7 mouse cellular contexts compared by ENCODE assay signal in genomic region chr5:33589221-33589888, GRCm38 (mm10). TPM values are rescaled to one million over a fixed set of nuclear protein-coding genes. Genes with fewer than 3 reads are reported as not detected.
DNase-seq lines count a peak whose midpoint lies in the region; ATAC-seq and TF ChIP-seq lines count a peak whose summit lies in the region.

No protein-coding gene starts in this region.

- H3K9ac ChIP-seq in forebrain, embryonic 15.5 days (replicated peaks): no peak overlapping the region
- H3K9ac ChIP-seq in hindbrain, embryonic 11.5 days (ENCODE audit: low read depth, low read length): no peak overlapping the region
- no peak overlapping the region for H3K9ac ChIP-seq in midbrain, embryonic 11.5 days (ENCODE audit: low read length)

- intact Hi-C loops in left cerebral cortex, adult 2 months (cut with DNase I): loop anchor here (1.0 to 10.0 kb wide), 4 partner anchors 47 to 275 kb away; no protein-coding TSS in a partner anchor

- no peak for DNase-seq in Patski (ENCODE audit: low read depth, low spot score)
- DNase-seq in cerebellum, adult 11-12 months: peak; percentile 61
- DNase-seq in hindbrain, embryonic 11.5 days (ENCODE audit: low spot score): peak; percentile 88
- DNase-seq in left cerebral cortex, adult 2 months (ENCODE audit: extremely low spot score in 1 of 2, low spot score in 2 of 2): peak; percentile 63 to 78
- DNase-seq in midbrain, embryonic 11.5 days (ENCODE audit: low spot score, missing footprints): peak; percentile 96
- peak; percentile 72 for DNase-seq in skeletal muscle tissue, adult 2 months (ENCODE audit: low read depth, low spot score)

- peak; percentile 69 for ATAC-seq in Patski
- ATAC-seq in forebrain, embryonic 15.5 days (replicated peaks): peak; percentile 67
- no peak for ATAC-seq in hindbrain, embryonic 11.5 days (ENCODE audit: low FRiP score)
- ATAC-seq in midbrain, embryonic 11.5 days (ENCODE audit: low FRiP score): 0 out of 2 replicates have a peak, but pooled peaks have one; percentile 58

- no peaks in the 10 kb centered on the region for H3K9me3 ChIP-seq in forebrain, embryonic 15.5 days
- no peaks in the 10 kb centered on the region for H3K9me3 ChIP-seq in hindbrain, embryonic 11.5 days (ENCODE audit: control insufficient read depth, low read length)
- no peaks in the 10 kb centered on the region for H3K9me3 ChIP-seq in midbrain, embryonic 11.5 days (ENCODE audit: control insufficient read depth, low read length)

- no peak overlapping the region for H3K4me2 ChIP-seq in forebrain, embryonic 15.5 days (replicated peaks)
- H3K4me2 ChIP-seq in hindbrain, embryonic 11.5 days (replicated peaks; ENCODE audit: low read depth, low read length): no peak overlapping the region
- H3K4me2 ChIP-seq in midbrain, embryonic 11.5 days: no peak overlapping the region

- peak; percentile 97 for TF ChIP-seq CTCF in Patski (IDR thresholded peaks at IDR 0.05)
- TF ChIP-seq CTCF in left cerebral cortex, adult 2 months (IDR thresholded peaks at IDR 0.05): peak; percentile 99

- H3K4me3 ChIP-seq in forebrain, embryonic 15.5 days: no peak overlapping the region
- H3K4me3 ChIP-seq in hindbrain, embryonic 11.5 days (ENCODE audit: low read depth, low read length): no peak overlapping the region
- no peak overlapping the region for H3K4me3 ChIP-seq in left cerebral cortex, adult 2 months
- no peak overlapping the region for H3K4me3 ChIP-seq in midbrain, embryonic 11.5 days (ENCODE audit: low read depth, low read length)

- H3K27ac ChIP-seq in forebrain, embryonic 15.5 days (replicated peaks): no peak overlapping the region
- H3K27ac ChIP-seq in hindbrain, embryonic 11.5 days (ENCODE audit: low read depth, low read length): no peak overlapping the region
- no peak overlapping the region for H3K27ac ChIP-seq in left cerebral cortex, adult 2 months
- no peak overlapping the region for H3K27ac ChIP-seq in midbrain, embryonic 11.5 days (ENCODE audit: low read depth, low read length)

- H3K27me3 ChIP-seq in Patski: no peaks in the 10 kb centered on the region
- H3K27me3 ChIP-seq in forebrain, embryonic 15.5 days: no peaks in the 10 kb centered on the region
- no peaks in the 10 kb centered on the region for H3K27me3 ChIP-seq in hindbrain, embryonic 11.5 days (ENCODE audit: control insufficient read depth, insufficient read depth, low read length)
- H3K27me3 ChIP-seq in midbrain, embryonic 11.5 days (ENCODE audit: control insufficient read depth, insufficient read depth, low read length): no peaks in the 10 kb centered on the region

- POLR2A ChIA-PET in Patski (lab: Charles Lee): no interaction called here

- no peaks in the 10 kb centered on the region for H3K4me1 ChIP-seq in forebrain, embryonic 15.5 days
- no peaks in the 10 kb centered on the region; the same call in 1 of the 2 replicates for H3K4me1 ChIP-seq in hindbrain, embryonic 11.5 days (replicated peaks; ENCODE audit: control insufficient read depth, insufficient read depth, low read length)
- no peaks in the 10 kb centered on the region for H3K4me1 ChIP-seq in midbrain, embryonic 11.5 days (ENCODE audit: control insufficient read depth, insufficient read depth, low read length)

- 72% methylated on average over 5 of the region's 5 CpGs for WGBS in forebrain, embryonic 15.5 days
- 70% methylated on average over 5 of the region's 5 CpGs for WGBS in hindbrain, embryonic 11.5 days
- 67% methylated on average over 5 of the region's 5 CpGs for WGBS in midbrain, embryonic 11.5 days

- H3K36me3 ChIP-seq in forebrain, embryonic 15.5 days: no peaks in the 10 kb centered on the region
- no peaks in the 10 kb centered on the region for H3K36me3 ChIP-seq in hindbrain, embryonic 11.5 days (ENCODE audit: control insufficient read depth, insufficient read depth, low read length)
- H3K36me3 ChIP-seq in midbrain, embryonic 11.5 days (ENCODE audit: control insufficient read depth, insufficient read depth, low read length): no peaks in the 10 kb centered on the region

- CTCF ChIA-PET in Patski (lab: Charles Lee): interaction anchor here (0.8 to 1.7 kb wide), 4 partner anchors 16 to 195 kb away, joined by 3 to 4 read pairs (median 4); no protein-coding TSS in a partner anchor

- in situ Hi-C loops in Patski (cut with MboI; ENCODE audit: low pct_unique_long_range_greater_than_20kb): no loop called here

RNA-seq across cellular contexts. Expression of gene Fam53a, which starts 40.1 kb away (rescaled TPM):
- polyA plus RNA-seq in Patski (2021): 48.0 TPM
- 44.0 and 47.8 TPM in 2 replicates for polyA plus RNA-seq in forebrain, embryonic 15.5 days (2015; fragmentation: Nextera tagmentation; extraction: Ambion mirVana)
- polyA plus RNA-seq in hindbrain, embryonic 11.5 days (2014; fragmentation: Nextera tagmentation; extraction: Ambion mirVana): 50.3 and 52.3 TPM in 2 replicates
- 10 to 100 TPM; 25.2 to 26.1 TPM for total RNA-seq in left cerebral cortex, adult 2 months (2021)
- polyA plus RNA-seq in midbrain, embryonic 11.5 days (2014; fragmentation: Nextera tagmentation; extraction: Ambion mirVana): 57.5 and 64.4 TPM in 2 replicates

RNA-seq across cellular contexts. Expression of gene Gm9903, which starts 40.4 kb away (rescaled TPM):
- 0.56 TPM for polyA plus RNA-seq in Patski (2021)
- polyA plus RNA-seq in forebrain, embryonic 15.5 days (2015; fragmentation: Nextera tagmentation; extraction: Ambion mirVana): 0.60 and 0.75 TPM in 2 replicates
- polyA plus RNA-seq in hindbrain, embryonic 11.5 days (2014; fragmentation: Nextera tagmentation; extraction: Ambion mirVana): 0.66 and 0.94 TPM in 2 replicates
- under 1 TPM; 0.70 to 0.77 TPM for total RNA-seq in left cerebral cortex, adult 2 months (2021)
- polyA plus RNA-seq in midbrain, embryonic 11.5 days (2014; fragmentation: Nextera tagmentation; extraction: Ambion mirVana): 0.44 and 0.62 TPM in 2 replicates
